Mouse (Mus musculus) G1E (cell line): ENCODE data around the gene Fbrsl1. TPM values are rescaled to one million over a fixed set of nuclear protein-coding genes. Genes with fewer than 3 reads are reported as not detected.

Experiments
- ATAC-seq: 2 replicates; pipeline ENCODE4 v1.8.0; 2016; ENCODE audit warnings: mild to moderate bottlenecking; ENCODE audit not compliant: insufficient number of reproducible peaks, poor library complexity, low FRiP score, severe bottlenecking; ENCODE audit errors: extremely low read depth
- DNase-seq: peaks from one replicate; pipeline ENCODE4 v3.0.0; 2012; ENCODE audit warnings: low spot score
- H3K27me3 ChIP-seq: 2 replicates; pipeline ENCODE4 v1.6.1; 2012; ENCODE audit warnings: mild to moderate bottlenecking, low read length, inconsistent platforms; ENCODE audit not compliant: insufficient read depth
- H3K36me3 ChIP-seq: replicated peaks from 2 replicates; pipeline ENCODE3; 2012; ENCODE audit warnings: mild to moderate bottlenecking, inconsistent platforms
- H3K4me1 ChIP-seq: 2 replicates; pipeline ENCODE4 v1.6.1; 2012; ENCODE audit warnings: low read depth, low read length, inconsistent platforms, mixed read lengths; ENCODE audit not compliant: insufficient read depth
- H3K4me3 ChIP-seq: 2 replicates; pipeline ENCODE4 v1.5.1; 2012; ENCODE audit warnings: low read depth, mild to moderate bottlenecking, inconsistent platforms, low read length, moderate library complexity, mixed read lengths
- H3K9me3 ChIP-seq: replicated peaks from 2 replicates; pipeline ENCODE4 v1.6.1; 2012; ENCODE audit warnings: inconsistent platforms
- CTCF ChIP-seq: IDR thresholded peaks from 2 replicates; pipeline ENCODE4 v1.5.1; 2012; ENCODE audit warnings: low read depth, low read length, inconsistent platforms, mixed read lengths
- GATA1 ChIP-seq: IDR thresholded peaks from 2 replicates; pipeline ENCODE4 v1.6.1; 2012; ENCODE audit warnings: borderline replicate concordance, low read length, inconsistent platforms, mixed read lengths
- GATA2 ChIP-seq: IDR thresholded peaks from 2 replicates; pipeline ENCODE4 v1.6.1; 2012; ENCODE audit warnings: low read depth, low read length, inconsistent platforms, borderline replicate concordance
- POLR2AphosphoS5 ChIP-seq: IDR thresholded peaks from 2 replicates; pipeline ENCODE4 v1.6.1; 2012; ENCODE audit warnings: low read depth, low read length, inconsistent platforms; ENCODE audit not compliant: insufficient replicate concordance
- TAL1 ChIP-seq: conservative IDR thresholded peaks from 2 replicates; pipeline ENCODE4 v1.6.1; 2012; ENCODE audit warnings: low read depth, low read length, inconsistent platforms, mixed read lengths
- polyA plus RNA-seq: library from polyadenylated mRNA; stranded (reverse); fragments of >175 nt; gene quantifications from 2 replicates; pipeline ENCODE4 v1.2.3, GENCODE M21; 2012
- total RNA-seq, 2 experiments: library from RNA; stranded (forward) in 1 of 2; stranded (reverse) in 1 of 2; fragments of 200-1000 nt in 1 of 2; fragments of >200 nt in 1 of 2; fragmentation: Nextera tagmentation in 1 of 2; gene quantifications; 2 replicates each; pipeline ENCODE4 v1.2.3; 2014 to 2017

Fbrsl1 gene
- total and polyA plus RNA-seq, 3 experiments: 8.3 to 102 (median 57.3) TPM

- Histone ChIP-seq H3K4me3 (no peak within 1 kb of the TSS), H3K4me1 (peaks cover 7% of the 10 kb centered on the region; the same call in 1 of the 2 replicates), H3K9me3 (0 out of 2 replicates have a peak, but pooled peaks cover 2% of the 10 kb centered on the region), H3K27me3 (peaks cover 27% of the 10 kb centered on the region), H3K36me3 (peaks cover 45% of the 10 kb centered on the region)
- ATAC-seq (no peak), DNase-seq (no peak)
- TF ChIP-seq GATA1 (no peak), POLR2AphosphoS5 (no peak), GATA2 (no peak), CTCF (no peak), TAL1 (no peak)
Measured at GRCm38 (mm10) chr5:110342648-110343284, 105.5 kb downstream of the Fbrsl1 start, which contains the start of gene P2rx2. P2rx2 (minus strand) TSS chr5:110343212.

- peaks cover 8% of the 10 kb centered on the region; the same call in 1 of the 2 replicates for H3K27me3 ChIP-seq
- H3K4me3 ChIP-seq: no peak overlapping the region
- peaks cover 7% of the 10 kb centered on the region; the same call in 1 of the 2 replicates for H3K4me1 ChIP-seq
- no peak for DNase-seq
- no peak for TF ChIP-seq GATA1
- TF ChIP-seq CTCF: no peak
- TF ChIP-seq GATA2: no peak
- TF ChIP-seq TAL1: no peak
- no peak for TF ChIP-seq POLR2AphosphoS5
- H3K9me3 ChIP-seq: 0 out of 2 replicates have a peak, but pooled peaks cover 2% of the 10 kb centered on the region
- peaks cover 85% of the 10 kb centered on the region for H3K36me3 ChIP-seq
- ATAC-seq: no peak
Measured at GRCm38 (mm10) chr5:110338792-110339191, 109.5 kb downstream of the Fbrsl1 start.

DNA sequence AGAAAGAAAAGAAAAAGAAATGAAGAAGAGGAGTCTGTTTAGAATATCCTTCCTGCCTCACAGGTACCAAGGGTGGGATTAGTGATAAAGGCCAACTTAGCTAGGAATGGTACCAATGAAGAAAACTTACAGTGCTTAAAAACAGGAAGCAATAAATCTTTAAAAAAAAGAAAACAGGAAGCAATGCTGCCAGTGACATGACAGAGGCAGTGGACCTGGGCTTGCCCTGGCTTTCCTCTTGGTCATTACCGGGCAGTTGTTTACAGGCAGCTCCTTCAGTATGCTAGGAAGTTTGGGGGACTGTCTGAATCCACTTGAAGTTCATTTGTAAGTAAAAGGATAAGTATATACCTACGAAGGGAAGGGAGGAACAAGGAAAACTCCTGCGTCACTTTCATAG lies 117.8 kb downstream of the Fbrsl1 start:
- Histone ChIP-seq H3K9me3 (no peaks in the 10 kb centered on the region), H3K27me3 (no peaks in the 10 kb centered on the region), H3K4me1 (no peaks in the 10 kb centered on the region), H3K4me3 (no peak overlapping the region), H3K36me3 (peaks cover 94% of the 10 kb centered on the region)
- DNase-seq (no peak), ATAC-seq (no peak)
- no peak for TF ChIP-seq CTCF
- no peak for TF ChIP-seq GATA2
- TF ChIP-seq POLR2AphosphoS5: no peak
- no peak for TF ChIP-seq TAL1
- no peak for TF ChIP-seq GATA1

GRCm38 (mm10) chr5:110313127-110313526 lies 135.2 kb downstream of the Fbrsl1 start:
- TF ChIP-seq GATA1 (no peak), CTCF (no peak), TAL1 (no peak), GATA2 (no peak), POLR2AphosphoS5 (no peak)
- H3K4me3 ChIP-seq: no peak overlapping the region
- peaks cover 1% of the 10 kb centered on the region; the same call in 1 of the 2 replicates for H3K4me1 ChIP-seq
- DNase-seq (no peak), ATAC-seq (no peak)
- H3K36me3 ChIP-seq: peaks cover 93% of the 10 kb centered on the region
- H3K9me3 ChIP-seq: no peaks in the 10 kb centered on the region
- no peaks in the 10 kb centered on the region for H3K27me3 ChIP-seq

Other genes starting within 250 kb of the Fbrsl1 start
- gene Ankle2, start 217.5 kb downstream of the Fbrsl1 start, total RNA-seq (2014; fragmentation: Nextera tagmentation): 42.6 and 52.7 TPM in 2 replicates
- gene Ankle2, start 217.5 kb downstream of the Fbrsl1 start, total RNA-seq (2017): 34.3 and 40.7 TPM in 2 replicates
- 8.1 and 11.7 TPM in 2 replicates for gene Ankle2, start 217.5 kb downstream of the Fbrsl1 start, polyA plus RNA-seq
- gene Pgam5, start 178.6 kb downstream of the Fbrsl1 start, total RNA-seq (2014; fragmentation: Nextera tagmentation): 52.8 and 69.2 TPM in 2 replicates
- 67.0 and 76.5 TPM in 2 replicates for gene Pgam5, start 178.6 kb downstream of the Fbrsl1 start, total RNA-seq (2017)
- gene Pgam5, start 178.6 kb downstream of the Fbrsl1 start, polyA plus RNA-seq: 20.9 and 23.8 TPM in 2 replicates
- 13.0 and 17.5 TPM in 2 replicates for gene Pxmp2, start 162.3 kb downstream of the Fbrsl1 start, total RNA-seq (2014; fragmentation: Nextera tagmentation)
- gene Pxmp2, start 162.3 kb downstream of the Fbrsl1 start, total RNA-seq (2017): 12.9 and 15.6 TPM in 2 replicates
- 41.4 and 52.9 TPM in 2 replicates for gene Pxmp2, start 162.3 kb downstream of the Fbrsl1 start, polyA plus RNA-seq
- gene Pole, start 162.2 kb downstream of the Fbrsl1 start, total RNA-seq (2014; fragmentation: Nextera tagmentation): 139 and 144 TPM in 2 replicates
- 64.6 and 67.2 TPM in 2 replicates for gene Pole, start 162.2 kb downstream of the Fbrsl1 start, total RNA-seq (2017)
- gene Pole, start 162.2 kb downstream of the Fbrsl1 start, polyA plus RNA-seq: 30.0 and 30.9 TPM in 2 replicates
- gene P2rx2, start 105.3 kb downstream of the Fbrsl1 start, total RNA-seq (2014; fragmentation: Nextera tagmentation): not detected in 2 replicates
- not detected in 2 replicates for gene P2rx2, start 105.3 kb downstream of the Fbrsl1 start, total RNA-seq (2017)
- not detected in 2 replicates for gene P2rx2, start 105.3 kb downstream of the Fbrsl1 start, polyA plus RNA-seq
- gene Lrcol1, start 103.8 kb downstream of the Fbrsl1 start, total RNA-seq (2014; fragmentation: Nextera tagmentation): not detected in 2 replicates
- gene Lrcol1, start 103.8 kb downstream of the Fbrsl1 start, total RNA-seq (2017): not detected in 2 replicates
- not detected in 2 replicates for gene Lrcol1, start 103.8 kb downstream of the Fbrsl1 start, polyA plus RNA-seq
- not detected in 2 replicates for gene Galnt9, start 95.9 kb upstream of the Fbrsl1 start, total RNA-seq (2014; fragmentation: Nextera tagmentation)
- gene Galnt9, start 95.9 kb upstream of the Fbrsl1 start, total RNA-seq (2017): 0.05 and 0.17 TPM in 2 replicates
- not detected in 2 replicates for gene Galnt9, start 95.9 kb upstream of the Fbrsl1 start, polyA plus RNA-seq
- gene Noc4l, start 204.9 kb upstream of the Fbrsl1 start, total RNA-seq (2014; fragmentation: Nextera tagmentation): 63.7 and 74.0 TPM in 2 replicates
- gene Noc4l, start 204.9 kb upstream of the Fbrsl1 start, total RNA-seq (2017): 46.4 and 50.0 TPM in 2 replicates
- 207 and 217 TPM in 2 replicates for gene Noc4l, start 204.9 kb upstream of the Fbrsl1 start, polyA plus RNA-seq
- gene Ddx51, start 204.9 kb upstream of the Fbrsl1 start, total RNA-seq (2014; fragmentation: Nextera tagmentation): 23.0 and 27.9 TPM in 2 replicates
- gene Ddx51, start 204.9 kb upstream of the Fbrsl1 start, total RNA-seq (2017): 4.3 and 5.1 TPM in 2 replicates
- 11.2 and 14.4 TPM in 2 replicates for gene Ddx51, start 204.9 kb upstream of the Fbrsl1 start, polyA plus RNA-seq